Mouse (Mus musculus) midbrain, embryonic 11.5 days (tissue): ENCODE measurements around the gene Ddah1. TPM values are rescaled to one million over a fixed set of nuclear protein-coding genes. Genes with fewer than 3 reads are reported as not detected.
"Not testable (repeated sequence)": the region's sequence is repeated elsewhere in the genome, so short reads cannot be mapped to it uniquely, and the experiment has no call there.

Experiments
- ATAC-seq: fragments of 200-750 bp; cut with Nextera tagmentation; 2 replicates; pipeline ENCODE4 v1.8.0; 2017; ENCODE audit warnings: moderate TSS enrichment, moderate library complexity; ENCODE audit not compliant: low FRiP score
- DNase-seq: peaks from one replicate; pipeline ENCODE4 v3.0.0; 2015; ENCODE audit warnings: low spot score; ENCODE audit errors: missing footprints
- H3K27ac ChIP-seq: fragments of 300-500 bp; sonication (generic); 2 replicates; pipeline ENCODE4 v1.5.1; 2014; ENCODE audit warnings: low read depth, low read length
- H3K27me3 ChIP-seq: fragments of 300-500 bp; sonication (generic); 2 replicates; pipeline ENCODE4 v1.6.1; 2014; ENCODE audit warnings: mild to moderate bottlenecking, low read length, moderate library complexity, mixed read lengths; ENCODE audit not compliant: control insufficient read depth, insufficient read depth
- H3K36me3 ChIP-seq: fragments of 300-500 bp; sonication (generic); 2 replicates; pipeline ENCODE4 v1.6.1; 2014; ENCODE audit warnings: mild to moderate bottlenecking, low read length, moderate library complexity, mixed read lengths; ENCODE audit not compliant: control insufficient read depth, insufficient read depth
- H3K4me1 ChIP-seq: fragments of 300-500 bp; sonication (generic); 2 replicates; pipeline ENCODE4 v1.6.1; 2014; ENCODE audit warnings: low read length; ENCODE audit not compliant: control insufficient read depth, insufficient read depth
- H3K4me2 ChIP-seq: fragments of 300-500 bp; sonication (generic); 2 replicates; pipeline ENCODE4 v1.6.1; 2014; ENCODE audit warnings: mild to moderate bottlenecking, moderate library complexity
- H3K4me3 ChIP-seq: fragments of 300-500 bp; sonication (generic); 2 replicates; pipeline ENCODE4 v1.5.1; 2014; ENCODE audit warnings: low read depth, low read length
- H3K9ac ChIP-seq: fragments of 300-500 bp; sonication (generic); 2 replicates; pipeline ENCODE4 v1.6.1; 2014; ENCODE audit warnings: low read length
- H3K9me3 ChIP-seq: fragments of 300-500 bp; sonication (generic); 2 replicates; pipeline ENCODE4 v1.6.1; 2016; ENCODE audit warnings: low read length; ENCODE audit not compliant: control insufficient read depth
- WGBS: fragments of 180-500 bp; shearing (Covaris S2); extraction: QIAGEN DNeasy Blood & Tissue Kit; methylation state at CpG from one replicate; pipeline ENCODE4 v1.1.7; 2014; 5-methylcytosine and 5-hydroxymethylcytosine counted together
- polyA plus RNA-seq: library from polyadenylated mRNA; unstranded; fragments of >200 nt; fragmentation: Nextera tagmentation; extraction: Ambion mirVana; gene quantifications from 2 replicates; pipeline ENCODE4 v1.2.1, GENCODE M21; 2014

Gene Ddah1
- polyA plus RNA-seq, 1 experiment from 2014 or later = 26.8 TPM

DNA sequence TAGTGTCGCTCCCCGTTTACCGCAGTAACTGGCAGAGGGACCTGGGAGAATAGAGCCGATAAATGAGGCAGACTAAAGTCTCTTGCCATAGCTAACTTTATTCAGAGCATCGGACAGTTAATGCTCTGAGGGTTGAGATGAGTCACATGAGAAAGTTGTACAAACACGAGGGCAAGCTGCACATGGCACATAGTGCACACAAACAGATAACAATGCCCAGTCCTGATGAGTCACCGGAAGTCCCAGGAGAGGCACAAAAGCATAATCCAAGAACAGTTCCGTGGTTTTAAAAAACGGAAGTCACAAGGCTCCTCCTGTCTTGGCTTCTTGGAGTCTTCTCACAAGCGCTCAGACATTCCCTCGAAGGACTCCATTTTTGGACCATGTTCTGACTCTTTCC lies 117.6 kb downstream of the Ddah1 start:
- peaks cover 5% of the 10 kb centered on the region; the same call in 1 of the 2 replicates for H3K27me3 ChIP-seq
- H3K4me1 ChIP-seq = no peaks in the 10 kb centered on the region
- WGBS = 88% methylated on average over 11 of the region's 11 CpGs
- no peak overlapping the region for H3K9ac ChIP-seq
- H3K36me3 ChIP-seq = no peaks in the 10 kb centered on the region
- no peak overlapping the region for H3K4me2 ChIP-seq
- no peak for DNase-seq
- no peak for ATAC-seq
- H3K4me3 ChIP-seq = no peak overlapping the region
- H3K9me3 ChIP-seq = no peaks in the 10 kb centered on the region
- H3K27ac ChIP-seq = no peak overlapping the region

DNA sequence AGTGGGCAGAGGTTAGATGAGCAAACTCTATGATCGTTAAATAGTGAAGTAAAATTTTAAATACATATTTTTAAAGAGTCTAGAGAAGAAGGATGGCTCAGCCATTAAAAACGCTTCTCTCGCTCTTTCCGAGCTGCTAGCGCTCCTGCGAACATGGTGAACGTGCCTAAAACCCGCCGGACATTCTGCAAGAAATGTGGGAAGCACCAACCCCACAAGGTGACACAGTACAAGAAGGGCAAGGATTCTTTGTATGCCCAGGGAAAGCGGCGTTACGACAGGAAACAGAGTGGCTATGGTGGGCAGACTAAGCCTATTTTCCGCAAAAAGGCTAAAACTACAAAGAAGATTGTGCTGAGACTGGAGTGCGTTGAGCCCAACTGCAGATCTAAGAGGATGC lies 120.4 kb downstream of the Ddah1 start:
- H3K4me1 ChIP-seq = peaks cover 11% of the 10 kb centered on the region
- not testable (repeated sequence) for H3K9me3 ChIP-seq, DNase-seq, H3K27ac ChIP-seq, H3K27me3 ChIP-seq, ATAC-seq, H3K36me3 ChIP-seq, H3K4me3 ChIP-seq, H3K9ac ChIP-seq, H3K4me2 ChIP-seq
- WGBS = 67% methylated on average over 13 of the region's 14 CpGs

DNA sequence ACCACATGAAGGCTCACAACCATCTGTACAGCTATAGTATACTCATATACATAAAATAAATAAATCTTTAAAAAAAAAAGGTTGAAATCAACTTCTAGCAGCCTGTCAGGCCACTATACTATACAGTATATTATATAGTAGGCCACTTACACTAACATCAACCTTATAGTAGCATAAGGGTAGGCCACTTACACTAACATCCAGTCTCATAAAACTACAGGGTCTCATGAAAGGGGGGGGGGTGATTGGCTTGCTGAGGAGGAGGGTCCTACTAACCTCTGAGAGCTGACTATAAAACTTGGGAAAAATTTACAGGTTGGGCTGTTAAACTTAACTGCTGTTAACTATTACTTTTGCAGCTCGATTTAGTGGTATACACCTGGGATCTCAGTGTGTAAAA lies 121.9 kb downstream of the Ddah1 start:
- Histone ChIP-seq H3K9me3 (no peaks in the 10 kb centered on the region), H3K4me3 (no peak overlapping the region), H3K4me2 (no peak overlapping the region), H3K27ac (no peak overlapping the region), H3K4me1 (peaks cover 11% of the 10 kb centered on the region), H3K36me3 (no peaks in the 10 kb centered on the region), H3K9ac (no peak overlapping the region), H3K27me3 (peaks cover 5% of the 10 kb centered on the region; the same call in 1 of the 2 replicates)
- 94% methylated on average over 1 of the region's 1 CpGs for WGBS
- ATAC-seq (no peak), DNase-seq (no peak)

DNA sequence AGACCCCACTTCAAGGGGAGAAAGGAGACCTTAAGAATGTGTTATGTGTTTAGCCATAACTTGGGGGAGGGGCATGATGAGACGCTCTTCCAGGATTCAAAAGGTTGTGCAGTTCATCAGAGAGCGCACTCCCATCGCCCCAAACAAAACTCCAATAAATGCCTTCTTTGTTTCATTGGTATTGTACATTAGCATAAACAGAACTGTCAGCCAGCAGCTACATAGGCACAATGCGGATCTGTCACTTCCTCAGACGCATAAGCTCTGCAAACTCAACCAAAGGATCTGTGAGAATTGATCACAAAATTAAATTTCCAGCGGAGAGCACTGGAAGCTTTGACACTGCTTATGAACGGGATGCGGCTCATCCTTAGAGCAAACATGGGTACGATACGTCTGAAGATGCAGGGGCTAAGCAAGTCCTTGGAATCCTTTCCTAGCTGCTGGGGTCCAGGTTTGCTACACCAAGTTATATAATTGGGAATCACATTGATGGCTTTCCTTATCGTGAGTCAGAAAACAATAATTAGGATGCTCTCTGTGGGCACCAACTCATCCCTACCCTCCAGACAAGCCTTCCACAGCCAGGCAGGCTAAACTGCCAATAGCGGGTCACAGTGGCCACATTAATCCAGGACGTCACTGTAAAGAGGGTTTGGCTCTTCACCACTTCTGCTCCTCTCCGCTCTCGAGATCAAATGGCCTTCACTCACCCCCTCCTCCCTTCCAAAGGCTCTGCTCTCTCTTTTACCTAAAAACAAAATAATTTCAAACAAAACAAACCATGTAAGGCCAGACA lies 123.8 kb downstream of the Ddah1 start:
- DNase-seq = no peak
- H3K4me1 ChIP-seq = peaks cover 11% of the 10 kb centered on the region
- H3K4me3 ChIP-seq = no peak overlapping the region
- no peaks in the 10 kb centered on the region for H3K36me3 ChIP-seq
- H3K27ac ChIP-seq = no peak overlapping the region
- peaks cover 2% of the 10 kb centered on the region; the same call in 1 of the 2 replicates for H3K27me3 ChIP-seq
- no peaks in the 10 kb centered on the region for H3K9me3 ChIP-seq
- no peak overlapping the region for H3K4me2 ChIP-seq
- peak; percentile 28; the same call in 1 of the 2 replicates for ATAC-seq
- no peak overlapping the region for H3K9ac ChIP-seq
- WGBS = 76% methylated on average over 15 of the region's 15 CpGs

DNA sequence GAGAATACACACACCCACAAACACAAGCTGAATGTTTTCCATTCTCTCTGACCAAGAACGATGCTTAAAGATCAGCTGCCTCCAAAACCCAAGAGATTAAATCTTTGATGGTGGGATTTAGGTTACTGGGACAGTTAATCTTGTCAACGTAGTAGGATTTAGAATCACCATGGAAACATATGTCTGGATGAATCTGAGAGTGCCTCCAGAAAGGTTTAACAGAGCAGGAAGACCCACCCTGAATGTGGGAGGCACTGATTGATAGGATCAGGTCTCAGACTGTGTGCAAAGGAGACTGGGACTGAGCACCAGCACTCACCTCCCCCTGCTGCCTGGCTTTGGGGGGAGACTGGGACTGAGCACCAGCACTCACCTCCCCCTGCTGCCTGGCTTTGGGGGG lies 124.8 kb downstream of the Ddah1 start:
- Histone ChIP-seq H3K36me3 (no peaks in the 10 kb centered on the region), H3K9me3 (no peaks in the 10 kb centered on the region), H3K4me1 (peaks cover 11% of the 10 kb centered on the region), H3K4me3 (no peak overlapping the region), H3K27me3 (peaks cover 8% of the 10 kb centered on the region; the same call in 1 of the 2 replicates), H3K9ac (no peak overlapping the region), H3K27ac (no peak overlapping the region), H3K4me2 (no peak overlapping the region)
- DNase-seq = no peak
- ATAC-seq = peak; percentile 72
- 15% methylated on average over 2 of the region's 2 CpGs for WGBS

DNA sequence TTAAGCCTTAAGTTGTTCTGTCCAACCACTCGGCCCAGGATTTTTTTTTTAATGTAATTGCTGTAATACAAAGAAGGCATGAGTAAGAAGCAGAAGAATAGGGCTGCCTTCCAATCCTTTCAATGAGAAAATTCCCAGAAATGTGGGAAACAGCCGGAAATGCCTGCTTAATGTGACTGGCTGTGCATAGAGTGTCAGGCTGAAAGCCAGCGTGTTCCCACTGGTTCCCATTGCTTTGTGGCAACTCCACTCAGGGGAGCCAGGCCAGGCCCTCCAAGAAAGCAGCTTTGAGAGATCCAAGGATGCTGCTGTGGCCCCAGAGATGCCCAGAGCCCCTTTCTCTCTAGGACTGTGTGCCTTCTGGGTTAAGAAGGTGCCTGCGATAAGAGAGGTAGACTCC lies 126.9 kb downstream of the Ddah1 start:
- no peaks in the 10 kb centered on the region for H3K36me3 ChIP-seq
- WGBS = 75% methylated on average over 4 of the region's 4 CpGs
- no peak overlapping the region for H3K4me2 ChIP-seq
- no peak overlapping the region for H3K9ac ChIP-seq
- DNase-seq (no peak), ATAC-seq (no peak)
- no peak overlapping the region for H3K27ac ChIP-seq
- no peak overlapping the region for H3K4me3 ChIP-seq
- peaks cover 18% of the 10 kb centered on the region for H3K27me3 ChIP-seq
- H3K4me1 ChIP-seq = peaks cover 18% of the 10 kb centered on the region
- H3K9me3 ChIP-seq = no peaks in the 10 kb centered on the region

DNA sequence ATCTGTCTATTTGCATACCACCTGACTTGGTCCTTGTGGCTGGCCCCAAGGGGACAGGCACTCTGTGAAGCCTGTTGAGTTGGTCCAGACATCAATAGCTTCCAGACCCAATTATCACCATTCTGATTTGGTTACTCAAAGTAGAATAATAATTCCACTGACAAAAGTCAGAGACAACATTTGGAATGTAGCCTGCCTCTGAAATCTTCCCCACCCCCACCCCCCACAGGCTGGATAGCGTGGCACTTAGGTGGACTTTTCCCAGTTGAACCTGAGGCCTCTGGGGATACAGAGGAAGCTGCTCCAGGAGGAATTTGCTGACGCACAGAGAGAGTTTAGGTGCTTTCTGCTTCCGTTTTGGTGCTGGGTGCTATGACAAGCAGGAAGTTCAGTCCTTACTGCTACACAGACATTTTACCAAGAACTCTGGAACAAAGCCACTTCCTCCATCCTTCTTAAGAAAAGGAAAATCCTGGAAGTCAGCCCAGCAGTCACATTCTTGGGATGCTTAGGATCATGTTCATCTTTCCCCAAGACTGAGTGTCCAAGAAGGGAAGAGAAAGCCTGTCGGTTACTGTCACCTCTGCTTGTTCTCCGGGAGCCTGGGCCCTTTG lies 127.5 kb downstream of the Ddah1 start:
- 56% methylated on average over 5 of the region's 5 CpGs for WGBS

DNA sequence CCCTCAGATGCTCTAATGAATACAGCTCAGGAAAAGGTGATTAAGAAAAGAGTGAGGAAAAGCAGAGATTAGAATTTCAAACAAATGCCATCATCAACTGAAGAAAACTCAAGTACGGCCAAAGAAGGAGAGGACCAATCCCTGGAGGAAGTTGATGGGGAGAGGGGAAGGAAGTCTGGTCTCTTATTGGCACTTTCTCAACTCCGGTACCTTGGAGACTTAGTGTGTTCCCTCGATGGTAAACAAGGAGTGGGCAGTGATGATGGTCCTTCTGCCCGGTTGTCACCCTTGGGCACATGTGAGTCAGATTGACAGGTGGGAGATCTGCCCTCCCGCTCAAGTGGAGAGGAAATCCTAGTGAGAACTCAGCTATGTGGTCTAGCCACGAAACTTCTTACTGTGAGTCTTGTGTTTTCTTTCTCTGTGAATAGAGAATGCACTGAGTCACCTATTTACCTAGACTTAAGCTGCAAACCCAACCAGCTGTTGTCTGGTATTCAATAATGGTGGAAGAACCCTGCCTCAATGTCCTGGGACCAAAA lies 129.0 kb downstream of the Ddah1 start:
- no peak overlapping the region for H3K27ac ChIP-seq
- no peaks in the 10 kb centered on the region for H3K9me3 ChIP-seq
- no peak overlapping the region for H3K4me2 ChIP-seq
- WGBS = 86% methylated on average over 6 of the region's 6 CpGs
- DNase-seq = no peak
- no peak for ATAC-seq
- H3K27me3 ChIP-seq = peaks cover 28% of the 10 kb centered on the region
- H3K4me3 ChIP-seq = no peak overlapping the region
- peaks cover 20% of the 10 kb centered on the region for H3K4me1 ChIP-seq
- no peaks in the 10 kb centered on the region for H3K36me3 ChIP-seq
- H3K9ac ChIP-seq = no peak overlapping the region

More for the DNA sequence above, 127.5 kb downstream of the Ddah1 start:
- no peak overlapping the region for H3K9ac ChIP-seq
- H3K4me1 ChIP-seq = peaks cover 24% of the 10 kb centered on the region
- H3K9me3 ChIP-seq = no peaks in the 10 kb centered on the region
- H3K4me3 ChIP-seq = no peak overlapping the region
- no peak overlapping the region for H3K27ac ChIP-seq
- no peak for DNase-seq
- peaks cover 18% of the 10 kb centered on the region for H3K27me3 ChIP-seq
- no peaks in the 10 kb centered on the region for H3K36me3 ChIP-seq
- H3K4me2 ChIP-seq = no peak overlapping the region
- ATAC-seq = no peak
